ENCODE assay signal across 9 mouse cellular contexts in the genomic region with DNA sequence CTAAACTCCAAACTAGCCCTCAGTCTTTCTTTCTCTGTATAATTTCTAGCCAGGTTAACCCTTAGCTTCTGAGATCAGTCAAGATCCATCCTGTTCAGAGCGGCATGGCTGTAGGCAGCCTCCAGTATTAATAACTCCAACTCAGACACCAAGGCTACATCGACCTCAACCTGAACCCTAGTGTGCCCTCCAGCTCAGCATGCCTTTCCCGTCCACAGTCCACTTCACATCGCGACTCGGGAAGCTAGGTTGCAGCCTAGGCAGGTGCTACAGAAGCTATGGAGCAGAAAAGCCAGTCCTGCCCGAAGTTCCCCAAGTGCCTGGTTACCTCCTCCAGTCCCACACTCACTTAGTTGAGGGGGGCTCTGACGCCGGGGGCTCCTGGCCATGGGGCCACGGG. TPM values are rescaled to one million over a fixed set of nuclear protein-coding genes. Genes with fewer than 3 reads are reported as not detected.
DNase-seq lines count a peak whose midpoint lies in the region; ATAC-seq and TF ChIP-seq lines count a peak whose summit lies in the region.
"Had no signal": no experiment of that assay in that cellular context is flagged by ENCODE, and none has a peak within 500 bp of the region (broad histone marks: within the 10 kb centered on the region; RNA-seq: fewer than 3 reads in every experiment).

No protein-coding gene starts in this region.

- H3K9ac ChIP-seq in heart, embryonic 11.5 days (ENCODE audit: low read depth, low read length), result peak overlapping the region; percentile 54; the same call in 1 of the 2 replicates
- no peak overlapping the region for H3K9ac ChIP-seq in heart, adult 2 months (ENCODE audit: low read depth, low read length)
- H3K9ac ChIP-seq in neural tube, embryonic 11.5 days (ENCODE audit: low read length), result no peak overlapping the region

- WGBS in heart, embryonic 11.5 days (ENCODE audit: insufficient replicate concordance), result 67% methylated on average over 10 of the region's 10 CpGs
- WGBS in heart, adult 2 months, result 77% methylated on average over 10 of the region's 10 CpGs
- WGBS in neural tube, embryonic 11.5 days, result 78% methylated on average over 10 of the region's 10 CpGs

- peaks cover 18% of the 10 kb centered on the region for H3K4me1 ChIP-seq in heart, embryonic 11.5 days (ENCODE audit: control insufficient read depth, insufficient read depth, low read length)
- H3K4me1 ChIP-seq in heart, adult 2 months (ENCODE audit: control insufficient read depth, insufficient read depth, low read length), result no peaks in the 10 kb centered on the region; the same call in 1 of the 2 replicates
- H3K4me1 ChIP-seq in neural tube, embryonic 11.5 days (ENCODE audit: control insufficient read depth, insufficient read depth, low read length), result peaks cover 10% of the 10 kb centered on the region

- no peaks in the 10 kb centered on the region for H3K9me3 ChIP-seq in heart, embryonic 11.5 days (replicated peaks; ENCODE audit: control insufficient read depth, low read length)
- H3K9me3 ChIP-seq in neural tube, embryonic 11.5 days (ENCODE audit: control insufficient read depth, low read length), result no peaks in the 10 kb centered on the region

- DNase-seq in heart, adult 2 months, result no peak
- DNase-seq in neural tube, embryonic 11.5 days (ENCODE audit: low spot score), result no peak
- DNase-seq in neural tube, embryonic 10.5 days (ENCODE audit: extremely low spot score, low spot score), result no peak
- DNase-seq in kidney, postnatal 25 days, result peak; percentile 58 to 81
- DNase-seq in ovary, postnatal 10 days (ENCODE audit: low spot score), result no peak
- DNase-seq in layer of hippocampus, adult 8-10 months (ENCODE audit: low spot score in 2 of 2), result no peak
- no peak for DNase-seq in frontal cortex, postnatal 25 days (ENCODE audit: low spot score in 2 of 2)

- no peaks in the 10 kb centered on the region for H3K36me3 ChIP-seq in heart, embryonic 11.5 days (ENCODE audit: control insufficient read depth, insufficient read depth, low read length)
- H3K36me3 ChIP-seq in heart, adult 2 months (ENCODE audit: control insufficient read depth, insufficient read depth, low read length), result no peaks in the 10 kb centered on the region
- H3K36me3 ChIP-seq in neural tube, embryonic 11.5 days (ENCODE audit: control insufficient read depth, insufficient read depth, low read length), result no peaks in the 10 kb centered on the region

- TF ChIP-seq POLR2A in heart, adult 2 months (IDR thresholded peaks at IDR 0.05; ENCODE audit: insufficient read depth, low read depth, low read length), result no peak

- no peak overlapping the region for H3K27ac ChIP-seq in heart, embryonic 11.5 days (ENCODE audit: low read depth, low read length)
- H3K27ac ChIP-seq in heart, adult 2 months, result no peak overlapping the region
- H3K27ac ChIP-seq in neural tube, embryonic 11.5 days (ENCODE audit: low read depth, low read length), result no peak overlapping the region

- no peaks in the 10 kb centered on the region for H3K79me2 ChIP-seq in heart, adult 2 months (replicated peaks; ENCODE audit: control insufficient read depth, insufficient read depth, low read length)

- no peak for TF ChIP-seq EP300 in heart, adult 2 months (IDR thresholded peaks at IDR 0.05; ENCODE audit: insufficient read depth, low read depth, low read length)

- peak overlapping the region; percentile 74 for H3K4me2 ChIP-seq in heart, embryonic 11.5 days
- H3K4me2 ChIP-seq in neural tube, embryonic 11.5 days (ENCODE audit: low read depth), result peak overlapping the region; percentile 40; the same call in 1 of the 2 replicates

- no peak for ATAC-seq in heart, embryonic 11.5 days (replicated peaks; ENCODE audit: insufficient number of reproducible peaks, low FRiP score, low TSS enrichment)
- peak; percentile 43; the same call in 1 of the 2 replicates for ATAC-seq in neural tube, embryonic 11.5 days (ENCODE audit: insufficient read depth, low FRiP score, low TSS enrichment)

- TF ChIP-seq CTCF in heart, adult 2 months (IDR thresholded peaks at IDR 0.05), result no peak

- no peaks in the 10 kb centered on the region; the same call in none of the 2 replicates for H3K27me3 ChIP-seq in heart, embryonic 11.5 days (ENCODE audit: control insufficient read depth, insufficient read depth, low read length)
- H3K27me3 ChIP-seq in heart, adult 2 months (ENCODE audit: control insufficient read depth, insufficient read depth, low read length), result no peaks in the 10 kb centered on the region
- no peaks in the 10 kb centered on the region for H3K27me3 ChIP-seq in neural tube, embryonic 11.5 days (ENCODE audit: control insufficient read depth, insufficient read depth, low read length)

- intact Hi-C loops in heart, adult 2 months (cut with DNase I), result no loop called here

- H3K4me3 ChIP-seq in heart, embryonic 11.5 days (ENCODE audit: low read depth, low read length), result peak overlapping the region; percentile 39
- H3K4me3 ChIP-seq in heart, adult 2 months, result no peak overlapping the region
- H3K4me3 ChIP-seq in neural tube, embryonic 11.5 days (ENCODE audit: low read depth, low read length), result no peak overlapping the region

RNA-seq across cellular contexts. Expression of gene Slc25a44, which starts 12.5 kb away (rescaled TPM):
- polyA plus RNA-seq in heart, embryonic 11.5 days (2014; fragmentation: Nextera tagmentation; extraction: Ambion mirVana), result 14.8 and 15.6 TPM in 2 replicates
- total RNA-seq in heart, adult 2 months (2021), result 10 to 100 TPM; 11.9 to 14.6 TPM
- polyA plus RNA-seq in heart, adult 2 months (2012; rRNA removed), result 19.1 and 25.9 TPM in 2 replicates
- polyA plus RNA-seq in neural tube, embryonic 11.5 days (2014; fragmentation: Nextera tagmentation; extraction: Ambion mirVana), result 24.8 and 27.0 TPM in 2 replicates
- 10 to 100 TPM; 66.0 to 72.8 (median 68.6) TPM for total RNA-seq in layer of hippocampus, adult 8-10 months (2022)

RNA-seq across cellular contexts. Expression of gene Sema4a, which starts 23.5 kb away (rescaled TPM):
- 0.80 and 0.92 TPM in 2 replicates for polyA plus RNA-seq in heart, embryonic 11.5 days (2014; fragmentation: Nextera tagmentation; extraction: Ambion mirVana)
- 1 to 10 TPM; 3.2 to 3.3 TPM for total RNA-seq in heart, adult 2 months (2021)
- polyA plus RNA-seq in heart, adult 2 months (2012; rRNA removed), result 8.5 and 9.5 TPM in 2 replicates
- 5.8 and 6.1 TPM in 2 replicates for polyA plus RNA-seq in neural tube, embryonic 11.5 days (2014; fragmentation: Nextera tagmentation; extraction: Ambion mirVana)
- 10 to 100 TPM; 43.0 to 52.1 (median 50.8) TPM for total RNA-seq in layer of hippocampus, adult 8-10 months (2022)

RNA-seq across cellular contexts. Expression of gene Pmf1, which starts 27.3 kb away (rescaled TPM):
- polyA plus RNA-seq in heart, embryonic 11.5 days (2014; fragmentation: Nextera tagmentation; extraction: Ambion mirVana), result 115 and 118 TPM in 2 replicates
- 10 to 100 TPM; 12.4 to 15.9 TPM for total RNA-seq in heart, adult 2 months (2021)
- polyA plus RNA-seq in heart, adult 2 months (2012; rRNA removed), result 20.8 and 22.3 TPM in 2 replicates
- 118 and 124 TPM in 2 replicates for polyA plus RNA-seq in neural tube, embryonic 11.5 days (2014; fragmentation: Nextera tagmentation; extraction: Ambion mirVana)
- 1 to 10 TPM; 5.5 to 8.3 (median 6.0) TPM for total RNA-seq in layer of hippocampus, adult 8-10 months (2022)

RNA-seq across cellular contexts. Expression of gene Bglap, which starts 53.2 kb away (rescaled TPM):
- polyA plus RNA-seq in heart, embryonic 11.5 days (2014; fragmentation: Nextera tagmentation; extraction: Ambion mirVana), result not detected in 2 replicates
- total RNA-seq in heart, adult 2 months (2021), result not detected
- polyA plus RNA-seq in heart, adult 2 months (2012; rRNA removed), result not detected in 2 replicates
- polyA plus RNA-seq in neural tube, embryonic 11.5 days (2014; fragmentation: Nextera tagmentation; extraction: Ambion mirVana), result not detected in 2 replicates
- total RNA-seq in layer of hippocampus, adult 8-10 months (2022), result 1 to 10 TPM in 1 of 4 experiments, not detected in 3; 1.3 TPM
- polyA plus RNA-seq: testis, adult 2 months had no signal

RNA-seq across cellular contexts. Expression of gene Bglap2, which starts 59.0 kb away (rescaled TPM):
- polyA plus RNA-seq in heart, embryonic 11.5 days (2014; fragmentation: Nextera tagmentation; extraction: Ambion mirVana), result not detected in 2 replicates
- not detected for total RNA-seq in heart, adult 2 months (2021)
- polyA plus RNA-seq in heart, adult 2 months (2012; rRNA removed), result 0.84 and 0.85 TPM in 2 replicates
- not detected in 2 replicates for polyA plus RNA-seq in neural tube, embryonic 11.5 days (2014; fragmentation: Nextera tagmentation; extraction: Ambion mirVana)
- total RNA-seq in layer of hippocampus, adult 8-10 months (2022), result 1 to 10 TPM in 2 of 4 experiments, not detected in 2; 1.6 to 2.8 TPM

Comparison
In these comparisons a context has a peak if more than half of its experiments do, and no peak if none do; other contexts are left out.
1. DNase-seq: peak in kidney, postnatal 25 days (2 of 2); none in heart, adult 2 months (0 of 2), neural tube, embryonic 11.5 days (single experiment), neural tube, embryonic 10.5 days (single experiment), ovary, postnatal 10 days (single experiment), layer of hippocampus, adult 8-10 months (0 of 2) and frontal cortex, postnatal 25 days (0 of 2).